Mouse (Mus musculus) lung, postnatal 0 days (tissue): ENCODE results near the gene Frmpd3.

Experiments used
- CTCF ChIP-seq: IDR thresholded peaks from 2 replicates; pipeline ENCODE4 v1.5.1; 2016; ENCODE audit warnings: antibody characterized with exemption, mild to moderate bottlenecking
- EP300 ChIP-seq: IDR thresholded peaks from 2 replicates; pipeline ENCODE4 v1.6.1; 2016; ENCODE audit warnings: antibody characterized with exemption, mild to moderate bottlenecking, control low read depth

GRCm38 (mm10) chrX:140445551-140445950 is 103.5 kb downstream of the Frmpd3 start:
- no peak for TF ChIP-seq CTCF
- TF ChIP-seq EP300: no peak
